Mouse (Mus musculus) embryonic fibroblast, embryonic 13.5 days (primary cell): ENCODE measurements at regions not wholly inside any gene's neighbourhood (a gene's known extent, or its start where the extent isn't known, plus 50 kb on each side); places are given as distances from the start of the nearest gene placed in this dataset.

Source experiments
- CTCF ChIP-seq: IDR thresholded peaks from 2 replicates; pipeline ENCODE4 v1.5.1; 2011; ENCODE audit warnings: mild to moderate bottlenecking, control low read depth, low read length, moderate library complexity, borderline replicate concordance; ENCODE audit not compliant: insufficient read depth
- POLR2A ChIP-seq: IDR thresholded peaks from 2 replicates; pipeline ENCODE4 v1.6.1; 2011; ENCODE audit warnings: low read depth, mild to moderate bottlenecking, control low read depth, low read length, moderate library complexity

GRCm38 (mm10) chr12:33496306-33496705, 66.9 kb downstream of the Twistnb start:
- TF ChIP-seq CTCF (no peak), POLR2A (no peak)
